Mouse (Mus musculus) gastrocnemius, postnatal 25 days (tissue): ENCODE measurements at regions not wholly inside any gene's neighbourhood (a gene's known extent, or its start where the extent isn't known, plus 50 kb on each side); places are given as distances from the start of the nearest gene placed in this dataset.
A peak's percentile ranks its signal among the peaks of the same experiment; 100 is the strongest.

Experiments
- DNase-seq: peaks from one replicate; pipeline ENCODE4 v3.0.0; 2022

- DNase-seq: no peak
These were observed 54.2 kb upstream of the Cdc42bpa start for GRCm38 (mm10) chr1:179906115-179906514.

- no peak for DNase-seq
These were observed 67.6 kb upstream of the Cdc42bpa start for GRCm38 (mm10) chr1:179892711-179893110.

DNA sequence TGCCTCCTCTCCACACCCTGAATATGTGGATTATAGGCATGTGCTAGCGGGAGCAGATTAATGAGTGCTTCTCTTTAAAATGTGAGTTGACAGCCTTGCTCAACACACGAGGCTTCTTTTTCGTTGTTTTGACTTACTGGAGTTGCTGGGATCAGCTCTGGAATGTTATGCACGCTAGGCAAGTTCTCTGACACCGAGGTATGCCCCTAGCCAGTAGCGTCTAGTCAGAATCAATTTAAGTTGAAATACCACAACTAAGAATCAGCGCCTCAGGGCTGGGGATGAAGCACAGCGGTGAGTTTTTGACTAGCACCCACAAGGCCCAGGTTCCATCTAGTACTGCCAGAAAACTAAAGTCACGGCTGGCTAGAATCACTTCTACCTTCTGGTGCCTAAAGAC is 72.4 kb upstream of the Cdc42bpa start:
- no peak for DNase-seq

GRCm38 (mm10) chr1:179881222-179881621 is 77.7 kb upstream of the Ahctf1 start:
- DNase-seq: no peak

GRCm38 (mm10) chr1:179877893-179878292 is 74.4 kb upstream of the Ahctf1 start:
- DNase-seq: no peak

- no peak for DNase-seq
These were observed 70.5 kb upstream of the Ahctf1 start for GRCm38 (mm10) chr1:179873772-179874555.

DNA sequence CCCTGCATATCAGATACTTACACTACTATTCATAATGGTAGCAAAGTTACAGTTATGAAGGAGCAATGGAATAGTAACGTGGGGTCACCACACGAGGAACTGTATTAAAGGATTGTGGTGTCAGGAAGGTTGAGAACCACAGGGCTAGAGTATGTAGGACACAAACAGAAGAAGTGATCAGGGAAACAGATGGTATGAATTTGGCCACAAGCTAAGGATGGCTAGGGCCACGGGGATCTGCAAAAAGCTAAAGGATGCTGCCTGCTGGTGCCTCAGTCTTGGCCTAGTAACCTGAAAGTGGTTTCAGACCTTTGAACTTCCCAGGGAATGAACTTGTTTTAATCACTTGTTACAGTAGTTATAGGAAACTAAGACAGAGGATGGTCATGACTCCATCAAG is 68.5 kb upstream of the Ahctf1 start:
- DNase-seq: no peak

GRCm38 (mm10) chr1:179868656-179869055 is 65.2 kb upstream of the Ahctf1 start:
- DNase-seq: no peak

DNA sequence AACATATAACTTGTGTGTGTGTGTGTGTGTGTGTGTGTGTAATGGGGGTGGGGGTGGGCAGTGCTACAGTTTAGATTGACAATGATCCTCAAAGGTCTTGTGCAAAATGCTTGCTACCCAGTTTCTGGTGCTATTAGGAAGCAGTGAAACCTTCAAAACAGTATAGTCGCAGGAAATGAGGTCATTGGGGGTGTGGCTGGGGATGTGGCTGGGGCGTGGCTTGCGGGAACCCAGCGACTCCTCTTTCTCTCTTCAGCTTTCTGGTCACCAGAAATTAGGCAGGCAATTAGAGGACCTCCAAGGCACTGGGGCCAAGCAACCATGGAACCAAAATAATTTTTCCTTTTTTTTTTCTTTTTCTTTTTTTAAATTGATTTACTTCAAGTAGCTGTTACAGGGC is 64.0 kb upstream of the Ahctf1 start:
- no peak for DNase-seq

- DNase-seq: peak; percentile 23
These were observed 62.7 kb upstream of the Ahctf1 start for GRCm38 (mm10) chr1:179866056-179866772.

DNA sequence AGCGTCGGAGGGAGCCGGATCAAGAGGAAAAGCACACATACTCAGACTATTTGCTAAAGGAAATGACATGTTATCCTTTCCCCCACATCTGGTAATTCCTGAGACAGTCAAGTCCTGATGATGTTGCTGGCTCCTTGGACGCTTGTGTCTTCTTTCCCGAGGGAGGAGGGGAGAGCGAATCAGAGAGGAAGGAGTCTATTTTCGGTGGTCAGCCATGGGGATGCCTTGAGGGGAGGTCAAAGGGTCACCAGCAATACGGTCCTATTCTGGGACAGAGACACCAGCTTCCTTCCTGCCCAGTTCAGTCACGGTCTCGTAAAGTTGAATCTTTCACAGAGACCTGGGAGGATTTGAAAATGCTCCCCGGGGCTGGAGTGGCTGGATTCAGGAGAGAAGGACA is 62.1 kb upstream of the Ahctf1 start:
- DNase-seq: peak; percentile 26

- no peak for DNase-seq
These were observed 61.2 kb upstream of the Ahctf1 start for GRCm38 (mm10) chr1:179864537-179865226.

DNA sequence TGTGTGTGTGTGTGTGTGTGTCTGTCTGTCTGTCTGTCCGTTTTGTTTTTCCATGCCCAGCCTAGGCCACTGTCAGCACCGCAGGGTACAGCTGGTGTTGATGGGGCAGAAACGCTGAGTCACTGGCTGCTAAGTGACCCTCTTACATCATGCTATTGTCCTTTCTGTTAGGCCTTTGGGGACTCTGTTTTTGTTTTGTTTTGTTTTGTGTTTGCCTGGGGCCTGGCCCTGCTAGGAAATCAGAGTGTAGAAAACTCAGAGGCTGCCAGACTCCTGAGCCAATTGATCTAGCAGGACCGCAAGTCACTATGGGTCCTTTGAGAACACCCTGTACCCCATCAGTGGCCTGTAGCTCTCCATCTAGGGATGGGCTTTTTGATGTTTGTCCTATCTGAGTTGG is 59.9 kb upstream of the Ahctf1 start:
- DNase-seq: peak; percentile 38

GRCm38 (mm10) chr1:179862941-179863340 is 59.5 kb upstream of the Ahctf1 start:
- DNase-seq: no peak

DNA sequence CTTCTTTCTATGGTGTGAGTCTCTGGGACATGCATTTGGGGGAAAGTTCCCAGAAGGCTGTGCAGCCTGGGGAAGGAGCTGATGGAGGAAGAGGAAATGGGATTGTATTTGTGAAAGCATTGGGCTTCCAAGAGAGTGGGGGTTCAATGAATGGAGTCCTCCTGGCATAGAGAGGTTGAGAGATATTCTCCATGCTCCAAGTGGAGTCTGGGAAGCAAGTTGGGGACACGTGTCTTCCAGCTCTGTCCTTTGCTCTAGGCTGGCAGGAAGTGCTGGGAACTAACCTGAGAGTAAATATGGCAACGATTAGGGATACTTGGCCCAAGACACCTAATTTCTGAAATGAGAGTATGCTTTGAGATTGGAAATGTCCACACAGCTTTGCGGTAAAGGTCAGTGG is 58.3 kb upstream of the Ahctf1 start:
- no peak for DNase-seq

DNA sequence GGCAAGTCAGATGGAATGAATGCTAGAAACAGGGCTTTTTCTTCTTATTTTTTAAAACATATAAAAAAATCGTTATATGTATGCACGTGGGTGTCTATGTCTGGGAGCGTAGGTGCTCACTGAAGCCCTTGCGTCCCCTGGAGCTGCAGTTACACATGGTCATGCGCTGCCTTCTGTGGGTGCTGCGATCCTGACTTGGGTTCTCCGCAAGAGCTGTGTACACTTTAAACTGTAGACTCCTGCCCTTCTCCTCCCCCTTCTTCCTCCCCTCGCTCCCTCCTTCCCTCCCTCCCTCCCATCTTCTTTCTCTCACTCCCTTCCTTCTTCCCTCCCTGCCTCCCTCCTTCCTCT is 56.0 kb upstream of the Ahctf1 start:
- DNase-seq: no peak

- DNase-seq: no peak
These were observed 55.5 kb upstream of the Ahctf1 start for GRCm38 (mm10) chr1:179858780-179859551.

GRCm38 (mm10) chr1:179854288-179854965 is 50.9 kb upstream of the Ahctf1 start:
- DNase-seq: peak; percentile 47
